Mouse (Mus musculus) heart, postnatal 0 days (tissue): ENCODE measurements around the gene Myog.

Experiments used
- CTCF ChIP-seq: IDR thresholded peaks from 2 replicates; pipeline ENCODE4 v1.5.1; 2016; ENCODE audit warnings: antibody characterized with exemption, control low read depth, low read depth
- EP300 ChIP-seq: IDR thresholded peaks from 2 replicates; pipeline ENCODE4 v1.6.1; 2016; ENCODE audit warnings: antibody characterized with exemption, low read depth

- TF ChIP-seq EP300: no peak
- peak; percentile 74 for TF ChIP-seq CTCF
Observed at GRCm38 (mm10) chr1:134322591-134322990, 32.8 kb downstream of the Myog start.
